Mouse (Mus musculus) gastrocnemius, adult 8-10 months (tissue): Measurements from ENCODE around the gene Smlr1. TPM values are rescaled to one million over a fixed set of nuclear protein-coding genes. Genes with fewer than 3 reads are reported as not detected.
A peak's percentile ranks its signal among the peaks of the same experiment; 100 is the strongest.

Source experiments
- DNase-seq, 2 experiments: peaks; one replicate each; pipeline ENCODE4 v3.0.0; 2022; ENCODE audit warnings: low spot score in 2 of 2
- total RNA-seq, 4 experiments: library from RNA; stranded (reverse); gene quantifications; 2 replicates each; pipeline ENCODE4 v1.2.4; 2022

Gene Smlr1
- total RNA-seq, 4 experiments from 2014 or later: not detected

GRCm38 (mm10) chr10:25499323-25500071, 36.6 kb downstream of the Smlr1 start:
- no peak for DNase-seq

- peak; percentile 35 to 40 for DNase-seq
These were observed 47.6 kb downstream of the Smlr1 start for GRCm38 (mm10) chr10:25488456-25488855.

- DNase-seq: no peak
These were observed 53.3 kb downstream of the Smlr1 start for GRCm38 (mm10) chr10:25482791-25483190.

- DNase-seq: no peak
These were observed 56.4 kb downstream of the Smlr1 start for GRCm38 (mm10) chr10:25479716-25480115.

Other genes starting within 250 kb of the Smlr1 start
- 10 to 100 TPM; 12.8 to 19.5 (median 16.1) TPM for gene Akap7, start 228.4 kb downstream of the Smlr1 start, total RNA-seq
- 10 to 100 TPM; 15.7 to 26.6 (median 22.7) TPM for gene Epb41l2, start 176.5 kb downstream of the Smlr1 start, total RNA-seq